Mouse (Mus musculus) ovary, postnatal 14 days (tissue): ENCODE measurements around the gene Pde7b.

Experiments
- DNase-seq: peaks from one replicate; pipeline ENCODE4 v3.0.0; 2022; ENCODE audit warnings: low spot score

Pde7b gene

GRCm38 (mm10) chr10:20653299-20653698 lies 71.6 kb downstream of the Pde7b start:
- DNase-seq = no peak

DNA sequence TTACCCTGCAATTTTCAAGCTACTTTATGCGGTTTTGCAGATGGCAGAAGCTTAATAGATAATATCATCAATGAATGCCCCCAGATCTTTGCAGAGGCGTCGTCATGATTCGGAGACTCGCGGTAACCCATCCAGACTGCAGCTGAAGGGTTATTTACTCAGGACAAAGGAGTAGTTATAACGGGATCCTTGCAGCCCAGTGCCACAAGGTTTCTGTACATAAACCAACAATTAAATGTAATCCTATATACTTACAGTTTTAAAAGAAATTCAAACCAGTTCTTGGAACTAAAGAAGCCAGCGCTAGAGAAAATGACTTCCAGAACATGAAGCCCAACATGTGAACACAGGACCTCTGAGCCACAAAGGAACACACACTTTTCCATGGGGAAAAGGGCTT lies 88.5 kb downstream of the Pde7b start:
- no peak for DNase-seq

DNA sequence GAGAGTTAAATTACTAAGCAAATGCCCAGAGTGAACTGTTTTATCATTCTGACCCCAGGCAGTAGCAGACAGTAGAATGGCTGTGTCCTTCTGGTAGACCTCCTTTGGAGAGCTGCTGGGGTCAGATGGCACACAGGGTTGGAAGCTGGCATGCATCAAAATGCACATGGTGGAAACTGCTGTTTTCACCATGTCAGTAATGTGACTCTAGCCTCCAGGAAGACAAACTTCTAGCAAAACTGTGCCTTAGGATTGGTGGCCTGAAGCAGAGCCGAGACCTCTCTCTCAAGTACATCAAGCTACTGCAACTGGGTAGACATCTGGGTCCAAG lies 91.8 kb downstream of the Pde7b start:
- DNase-seq = no peak

DNA sequence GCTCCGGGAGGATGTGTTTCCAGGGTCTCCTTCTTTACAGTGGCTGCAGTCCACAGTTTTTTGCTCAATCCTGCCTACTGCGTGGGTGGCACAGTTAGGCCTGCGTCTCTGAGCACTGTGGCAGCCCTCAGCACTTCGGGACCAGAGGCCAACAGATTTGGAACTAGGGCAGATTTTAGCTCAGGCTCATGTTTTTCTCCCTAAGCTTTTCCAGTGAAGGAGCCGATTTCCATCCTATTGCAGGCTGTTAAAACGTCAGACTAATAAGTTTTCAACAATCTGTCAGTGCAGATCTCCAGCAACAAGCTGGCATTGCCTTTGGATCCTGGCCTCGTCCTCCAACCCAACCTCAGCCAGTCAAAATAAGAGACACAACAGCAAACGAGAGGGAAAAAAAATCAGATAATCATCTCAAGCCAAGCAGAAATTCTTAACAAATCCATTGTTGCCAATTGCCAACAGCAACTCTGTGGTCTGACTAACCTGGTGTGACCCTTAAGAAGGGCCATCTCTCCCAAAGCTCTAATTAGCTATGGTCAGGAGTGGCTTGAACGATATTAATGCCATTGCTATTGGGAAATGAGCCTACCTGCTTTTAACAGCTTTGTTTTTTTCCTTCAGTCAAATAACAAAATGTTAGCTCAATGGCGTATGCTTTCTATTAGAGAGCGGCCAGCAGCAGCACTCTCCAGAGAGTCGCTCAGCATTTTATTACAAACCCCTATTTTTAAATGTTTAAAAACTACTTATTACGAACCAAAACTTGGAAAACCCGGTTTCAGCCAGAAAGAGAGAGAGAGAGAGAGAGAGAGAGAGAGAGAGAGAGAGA lies 92.4 kb downstream of the Pde7b start:
- DNase-seq = no peak

- peak; percentile 33 for DNase-seq
Observed at GRCm38 (mm10) chr10:20630122-20630521, 94.8 kb downstream of the Pde7b start.

GRCm38 (mm10) chr10:20625702-20626375 lies 99.0 kb downstream of the Pde7b start:
- no peak for DNase-seq

- no peak for DNase-seq
Observed at GRCm38 (mm10) chr10:20621661-20622454, 103.0 kb downstream of the Pde7b start.

DNA sequence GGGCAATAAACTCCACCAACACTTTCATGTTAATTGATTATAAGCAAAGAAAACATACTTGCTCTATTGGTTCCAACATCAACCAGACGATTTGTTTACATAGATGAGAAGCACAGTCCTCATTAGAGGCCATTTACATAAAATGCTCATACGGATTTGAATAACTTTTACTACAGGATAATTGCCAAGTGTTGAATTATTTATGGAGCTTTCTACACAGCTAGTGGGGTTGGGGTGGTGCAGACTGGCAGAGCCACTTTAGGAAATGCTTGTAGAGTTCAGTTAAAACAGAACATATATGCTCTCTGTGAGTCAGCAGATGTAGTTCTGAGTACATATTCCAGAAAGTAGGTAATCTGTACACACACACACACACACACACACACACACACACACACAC lies 118.9 kb downstream of the Pde7b start:
- DNase-seq = no peak

DNA sequence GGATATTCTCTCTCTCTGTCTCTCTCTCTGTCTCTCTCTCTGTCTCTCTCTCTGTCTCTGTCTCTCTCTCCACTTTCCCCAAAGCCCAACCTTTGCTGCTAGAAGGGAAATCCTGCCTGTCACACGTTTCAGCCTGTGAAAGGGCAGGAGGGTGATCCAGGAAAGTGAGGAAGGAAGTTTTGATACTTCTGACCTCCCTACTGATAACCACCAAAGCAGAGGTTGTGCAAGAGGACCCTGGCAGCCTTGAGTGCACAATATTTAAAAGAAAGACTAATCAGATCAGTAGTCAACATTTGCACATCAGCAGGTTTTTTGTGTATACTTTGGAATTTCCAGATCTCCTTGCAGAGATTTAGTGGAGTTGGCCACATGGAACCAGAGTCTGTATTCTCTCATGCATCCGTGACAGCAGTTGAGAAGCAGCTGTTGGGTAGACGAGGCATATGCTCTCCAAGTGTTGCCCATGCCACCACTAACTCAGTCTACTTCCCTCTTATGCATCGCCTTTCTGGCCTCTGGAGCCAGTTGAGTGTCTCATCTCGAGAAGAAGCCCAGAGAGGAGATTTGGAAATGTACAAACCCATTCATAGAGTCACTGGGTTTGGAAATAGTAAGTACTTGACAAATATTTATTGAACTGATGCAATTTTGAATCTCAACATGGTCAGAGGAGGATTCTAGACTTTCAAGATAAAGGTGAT lies 129.6 kb downstream of the Pde7b start:
- no peak for DNase-seq

DNA sequence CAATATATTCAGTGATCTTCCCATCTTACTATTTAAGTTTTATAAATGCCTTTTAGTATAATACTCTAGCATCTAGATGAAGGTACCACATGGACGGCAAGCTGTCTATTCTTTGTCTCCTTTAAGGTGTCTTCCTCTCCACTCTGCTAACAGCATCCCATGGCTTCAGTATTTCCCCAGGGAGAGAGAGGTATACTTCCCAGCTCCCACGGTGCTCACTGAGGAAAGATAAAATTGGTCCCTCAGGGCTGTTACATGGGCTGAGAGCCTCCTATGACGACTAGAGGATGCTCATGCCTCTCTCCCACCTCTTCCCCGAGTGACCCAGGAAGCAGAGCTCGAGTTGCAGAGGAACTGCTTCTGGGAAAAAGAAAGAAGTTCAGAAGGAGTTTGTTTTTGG lies 130.9 kb downstream of the Pde7b start:
- DNase-seq = no peak

DNA sequence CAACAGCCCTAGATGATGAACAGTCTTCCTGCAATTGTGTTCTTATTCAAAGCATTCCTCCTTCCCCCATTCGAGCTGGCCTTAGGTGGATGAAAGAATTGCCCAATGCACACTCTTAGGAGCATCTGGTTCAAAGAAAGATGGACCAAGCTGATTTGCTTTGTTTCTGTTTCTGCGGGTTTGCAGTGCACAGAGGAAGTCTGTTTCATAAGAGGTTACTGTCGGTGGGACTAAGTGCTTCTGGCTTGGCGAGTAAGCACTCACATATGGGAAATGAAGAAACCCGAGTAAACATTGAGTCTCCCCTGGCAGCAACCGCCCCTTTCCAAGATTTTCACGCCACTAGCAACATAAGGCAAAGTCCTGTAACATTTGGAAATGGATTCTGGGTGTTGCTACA lies 134.8 kb downstream of the Pde7b start:
- DNase-seq = no peak

DNA sequence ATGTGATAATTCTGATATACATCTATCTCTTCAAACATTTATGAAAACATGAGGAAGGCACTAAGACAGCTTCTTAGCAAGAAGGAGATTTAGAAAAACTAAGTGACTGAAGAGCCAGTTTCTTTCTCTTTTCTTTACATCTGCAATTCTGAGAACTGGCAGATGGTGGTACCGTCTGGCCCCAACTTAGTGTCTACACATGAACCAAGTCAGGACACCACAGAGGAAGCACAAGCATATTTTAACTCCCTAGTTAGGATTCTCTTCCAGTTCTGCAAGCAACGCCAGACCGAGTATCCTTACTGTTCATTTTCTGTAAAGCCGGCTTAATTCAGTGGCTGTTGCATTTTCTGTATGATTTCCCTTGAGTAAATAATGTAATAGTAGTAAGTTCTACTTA lies 138.9 kb downstream of the Pde7b start:
- no peak for DNase-seq

- DNase-seq = no peak
Observed at GRCm38 (mm10) chr10:20575002-20575401, 149.9 kb downstream of the Pde7b start.

- DNase-seq = no peak
Observed at GRCm38 (mm10) chr10:20574414-20574813, 150.5 kb downstream of the Pde7b start.

- no peak for DNase-seq
Observed at GRCm38 (mm10) chr10:20571521-20571920, 153.4 kb downstream of the Pde7b start.

DNA sequence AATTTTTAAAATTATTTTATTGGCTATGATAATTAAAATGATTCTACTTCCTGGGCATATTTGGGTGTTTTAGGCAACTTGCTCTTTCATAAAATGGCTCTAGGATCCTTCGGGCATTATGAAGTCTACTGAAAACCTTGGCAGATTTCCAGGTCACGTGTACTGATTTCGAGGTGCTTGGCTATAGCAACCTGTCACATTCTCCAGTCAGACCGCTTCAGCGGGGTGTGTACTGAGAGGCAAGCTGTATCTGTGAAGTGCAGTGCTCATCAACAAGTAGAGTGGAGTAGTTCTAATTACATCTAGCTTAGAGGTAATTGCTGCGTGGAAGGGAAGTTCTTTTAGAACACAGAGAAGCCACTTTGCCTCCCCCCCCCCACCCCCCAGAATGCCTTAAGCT lies 156.2 kb downstream of the Pde7b start:
- no peak for DNase-seq

DNA sequence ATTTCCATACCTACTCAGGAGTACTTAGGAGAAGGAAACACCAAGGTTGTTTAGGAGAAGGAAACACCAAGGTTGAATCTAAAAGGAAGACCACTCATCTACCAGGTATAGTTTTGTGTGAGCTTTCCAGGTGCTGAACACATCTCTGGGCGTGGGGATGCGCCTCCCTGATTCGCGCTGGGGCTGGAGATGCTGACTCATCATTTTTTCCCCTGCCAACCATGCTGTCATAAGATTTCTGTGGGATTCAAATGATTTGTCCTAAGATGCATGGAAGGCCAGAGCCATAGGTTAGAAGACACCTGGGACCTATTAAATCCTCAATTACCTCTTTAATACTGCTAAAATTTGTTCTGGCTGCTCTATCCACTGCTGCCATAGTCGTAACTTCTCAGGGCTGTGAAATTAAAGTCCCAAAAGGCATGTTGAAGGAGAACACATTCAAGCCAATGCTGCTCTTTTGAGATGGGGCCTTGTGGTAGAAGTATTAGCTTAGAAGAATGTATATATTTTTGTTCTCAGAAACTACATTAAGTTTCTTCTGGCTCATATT lies 157.1 kb downstream of the Pde7b start:
- DNase-seq = no peak

DNA sequence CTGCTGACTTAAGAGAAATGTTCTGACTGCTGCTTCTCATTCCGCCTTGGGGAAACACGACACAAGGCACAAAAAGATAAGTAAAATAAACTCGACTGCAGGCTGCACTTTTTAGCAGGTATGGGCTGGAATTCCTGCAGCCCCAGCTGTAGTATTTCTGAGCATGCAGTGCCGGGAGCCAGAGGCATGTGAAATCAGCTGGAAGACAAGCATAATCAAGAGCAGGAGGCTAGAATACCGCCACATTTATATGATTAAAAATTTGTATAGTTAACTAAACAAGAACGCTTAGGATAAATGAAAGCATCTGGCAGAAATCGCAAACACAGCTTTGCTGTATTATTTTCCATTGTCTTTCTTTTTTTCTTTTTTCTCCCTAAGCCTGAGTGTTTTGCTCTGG lies 168.4 kb downstream of the Pde7b start:
- DNase-seq = no peak

- DNase-seq = no peak
Observed at GRCm38 (mm10) chr10:20551341-20551740, 173.5 kb downstream of the Pde7b start.

DNA sequence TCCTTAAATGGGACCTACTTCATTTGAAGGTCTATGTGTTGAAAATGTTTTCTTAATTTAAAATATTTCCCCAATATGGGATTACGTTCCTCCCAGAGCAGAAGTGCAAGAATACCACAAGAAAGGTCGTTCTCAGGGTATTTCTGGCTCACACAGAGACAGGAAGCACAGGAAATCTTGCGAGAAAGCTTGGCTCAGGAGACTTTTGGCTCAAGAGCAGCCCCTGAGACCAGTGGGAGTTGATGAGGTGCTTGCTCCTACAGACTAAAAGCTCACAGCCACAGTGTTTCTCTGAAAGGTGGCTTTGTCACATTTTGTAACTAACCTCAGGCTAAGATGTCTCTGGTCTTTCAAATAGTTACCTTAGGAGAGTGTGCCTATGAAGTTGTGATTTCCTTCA lies 174.1 kb downstream of the Pde7b start:
- no peak for DNase-seq

- no peak for DNase-seq
Observed at GRCm38 (mm10) chr10:20550161-20550560, 174.7 kb downstream of the Pde7b start.
